Mouse (Mus musculus) embryonic facial prominence, embryonic 14.5 days (tissue): Measurements from ENCODE around the gene Mal. TPM values are rescaled to one million over a fixed set of nuclear protein-coding genes. Genes with fewer than 3 reads are reported as not detected.

Experiments used
- ATAC-seq: fragments of 200-750 bp; cut with Nextera tagmentation; 2 replicates; pipeline ENCODE4 v1.8.0; 2017; ENCODE audit warnings: low read depth, moderate number of reproducible peaks, moderate TSS enrichment
- DNase-seq: peaks from one replicate; pipeline ENCODE4 v3.0.0-alpha.2; 2015; ENCODE audit warnings: low spot score
- H3K27ac ChIP-seq: fragments of 300-500 bp; sonication (generic); replicated peaks from 2 replicates; pipeline ENCODE4 v1.5.1; 2014; ENCODE audit warnings: low read depth, mild to moderate bottlenecking, low read length, moderate library complexity
- H3K27me3 ChIP-seq: fragments of 300-500 bp; sonication (generic); replicated peaks from 2 replicates; pipeline ENCODE4 v1.6.1; 2014; ENCODE audit warnings: low read length; ENCODE audit not compliant: control insufficient read depth, insufficient read depth
- H3K36me3 ChIP-seq: fragments of 300-500 bp; sonication (generic); 2 replicates; pipeline ENCODE4 v1.6.1; 2014; ENCODE audit warnings: low read length, mixed read lengths; ENCODE audit not compliant: control insufficient read depth, insufficient read depth
- H3K4me1 ChIP-seq: fragments of 300-500 bp; sonication (generic); 2 replicates; pipeline ENCODE4 v1.6.1; 2014; ENCODE audit warnings: antibody characterized with exemption, low read length; ENCODE audit not compliant: control insufficient read depth, insufficient read depth
- H3K4me2 ChIP-seq: fragments of 300-500 bp; sonication (generic); 2 replicates; pipeline ENCODE4 v1.6.1; 2014; ENCODE audit warnings: low read depth, mild to moderate bottlenecking, low read length, moderate library complexity, mixed read lengths
- H3K4me3 ChIP-seq: fragments of 300-500 bp; sonication (generic); 2 replicates; pipeline ENCODE4 v1.5.1; 2014; ENCODE audit warnings: low read depth, mild to moderate bottlenecking, low read length
- H3K9ac ChIP-seq: fragments of 300-500 bp; sonication (generic); 2 replicates; pipeline ENCODE4 v1.6.1; 2014; ENCODE audit warnings: low read depth, mild to moderate bottlenecking, low read length, moderate library complexity, mixed read lengths
- H3K9me3 ChIP-seq: fragments of 300-500 bp; sonication (generic); 2 replicates; pipeline ENCODE4 v1.6.1; 2016; ENCODE audit warnings: low read length; ENCODE audit not compliant: control insufficient read depth
- WGBS: fragments of 180-500 bp; shearing (Covaris S2); extraction: QIAGEN DNeasy Blood & Tissue Kit; methylation state at CpG from one replicate; pipeline ENCODE4 v1.1.7; 2014; 5-methylcytosine and 5-hydroxymethylcytosine counted together
- polyA plus RNA-seq: library from polyadenylated mRNA; unstranded; fragments of >200 nt; fragmentation: Nextera tagmentation; extraction: Ambion mirVana; gene quantifications from 2 replicates; pipeline ENCODE4 v1.2.1, GENCODE M21; 2014

The Mal gene
- polyA plus RNA-seq, 1 experiment from 2014 or later, result 33.6 TPM

- Histone ChIP-seq H3K27me3 (no peaks in the 10 kb centered on the region), H3K9ac (no peak overlapping the region), H3K4me1 (no peaks in the 10 kb centered on the region), H3K36me3 (no peaks in the 10 kb centered on the region), H3K4me3 (no peak overlapping the region), H3K27ac (no peak overlapping the region), H3K9me3 (no peaks in the 10 kb centered on the region), H3K4me2 (no peak overlapping the region)
- no peak for DNase-seq
- ATAC-seq, result no peak
- WGBS, result 69% methylated on average over 6 of the region's 6 CpGs
Observed at GRCm38 (mm10) chr2:127635581-127635980, 20.9 kb downstream of the Mal start.

- Histone ChIP-seq H3K4me3 (no peak overlapping the region), H3K4me1 (no peaks in the 10 kb centered on the region), H3K36me3 (no peaks in the 10 kb centered on the region), H3K9me3 (no peaks in the 10 kb centered on the region), H3K4me2 (no peak overlapping the region), H3K9ac (no peak overlapping the region), H3K27me3 (no peaks in the 10 kb centered on the region), H3K27ac (no peak overlapping the region)
- 64% methylated on average over 2 of the region's 2 CpGs for WGBS
- DNase-seq (no peak), ATAC-seq (no peak)
Observed at GRCm38 (mm10) chr2:127632601-127633000, 23.9 kb downstream of the Mal start.

GRCm38 (mm10) chr2:127627990-127628570 lies 28.4 kb downstream of the Mal start:
- Histone ChIP-seq H3K36me3 (no peaks in the 10 kb centered on the region), H3K27ac (no peak overlapping the region), H3K27me3 (no peaks in the 10 kb centered on the region), H3K4me2 (no peak overlapping the region), H3K4me3 (no peak overlapping the region), H3K9me3 (no peaks in the 10 kb centered on the region), H3K9ac (no peak overlapping the region), H3K4me1 (no peaks in the 10 kb centered on the region)
- ATAC-seq (no peak), DNase-seq (no peak)
- WGBS, result 67% methylated on average over 6 of the region's 6 CpGs

- WGBS, result 39% methylated on average over 6 of the region's 6 CpGs
- Histone ChIP-seq H3K27ac (no peak overlapping the region), H3K9ac (no peak overlapping the region), H3K4me2 (no peak overlapping the region), H3K27me3 (no peaks in the 10 kb centered on the region), H3K9me3 (no peaks in the 10 kb centered on the region), H3K4me1 (no peaks in the 10 kb centered on the region), H3K36me3 (no peaks in the 10 kb centered on the region), H3K4me3 (no peak overlapping the region)
- DNase-seq (no peak), ATAC-seq (no peak)
Observed at GRCm38 (mm10) chr2:127627354-127627753, 29.1 kb downstream of the Mal start.

DNA sequence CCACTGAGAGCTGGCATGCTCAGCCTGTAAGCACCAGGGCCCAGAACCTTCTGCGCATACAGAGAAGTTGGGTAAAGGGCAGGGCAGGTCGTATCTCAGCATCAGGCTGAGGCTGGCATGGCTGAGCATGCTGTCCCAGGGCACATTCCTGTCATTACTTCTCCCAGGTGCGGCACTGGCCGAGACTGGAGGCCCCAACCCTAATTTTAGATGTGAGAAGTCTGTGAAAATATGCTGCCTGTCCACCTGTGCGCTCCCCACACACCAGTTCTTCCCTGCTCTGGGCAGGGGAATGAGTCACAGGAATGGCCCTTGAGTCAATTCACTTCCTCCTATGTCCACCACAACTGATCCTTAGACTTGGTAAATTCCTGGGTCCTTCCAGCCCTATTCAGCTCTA lies 30.8 kb downstream of the Mal start:
- H3K4me3 ChIP-seq, result no peak overlapping the region
- H3K9me3 ChIP-seq, result no peaks in the 10 kb centered on the region
- no peak overlapping the region for H3K27ac ChIP-seq
- no peaks in the 10 kb centered on the region for H3K27me3 ChIP-seq
- H3K36me3 ChIP-seq, result no peaks in the 10 kb centered on the region
- no peak overlapping the region for H3K4me2 ChIP-seq
- DNase-seq, result no peak
- 64% methylated on average over 5 of the region's 5 CpGs for WGBS
- ATAC-seq, result no peak
- H3K4me1 ChIP-seq, result no peaks in the 10 kb centered on the region
- no peak overlapping the region for H3K9ac ChIP-seq

- DNase-seq, result no peak
- 75% methylated on average over 2 of the region's 2 CpGs for WGBS
- no peaks in the 10 kb centered on the region for H3K4me1 ChIP-seq
- H3K27ac ChIP-seq, result no peak overlapping the region
- no peaks in the 10 kb centered on the region for H3K27me3 ChIP-seq
- H3K9ac ChIP-seq, result no peak overlapping the region
- no peak for ATAC-seq
- H3K4me3 ChIP-seq, result no peak overlapping the region
- H3K36me3 ChIP-seq, result no peaks in the 10 kb centered on the region
- no peaks in the 10 kb centered on the region for H3K9me3 ChIP-seq
- H3K4me2 ChIP-seq, result no peak overlapping the region
Observed at GRCm38 (mm10) chr2:127624786-127625185, 31.7 kb downstream of the Mal start.

DNA sequence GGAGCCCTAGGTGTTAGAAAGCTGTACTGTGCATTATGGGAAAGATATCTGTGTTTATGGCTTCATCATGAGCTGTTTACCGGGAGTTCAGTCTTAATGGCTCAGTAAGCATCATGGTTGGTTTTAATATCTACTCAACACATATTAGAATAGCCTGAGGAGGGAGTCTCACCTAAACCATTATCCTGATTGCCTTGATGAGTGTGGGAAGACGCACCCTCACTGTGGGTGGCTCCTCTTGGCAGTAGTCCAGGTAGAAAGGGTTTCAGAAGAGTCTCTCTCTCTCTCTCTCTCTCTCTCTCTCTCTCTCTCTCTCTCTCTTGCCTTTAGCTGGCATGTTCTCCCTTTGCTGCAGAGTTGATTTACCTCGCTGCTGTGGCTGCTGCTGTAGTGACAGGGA lies 34.4 kb downstream of the Mal start:
- no peaks in the 10 kb centered on the region for H3K4me1 ChIP-seq
- no peak overlapping the region for H3K9ac ChIP-seq
- H3K9me3 ChIP-seq, result no peaks in the 10 kb centered on the region
- no peaks in the 10 kb centered on the region for H3K36me3 ChIP-seq
- H3K4me3 ChIP-seq, result no peak overlapping the region
- no peak overlapping the region for H3K4me2 ChIP-seq
- WGBS, result 41% methylated on average over 3 of the region's 3 CpGs
- no peaks in the 10 kb centered on the region for H3K27me3 ChIP-seq
- no peak for DNase-seq
- ATAC-seq, result no peak
- H3K27ac ChIP-seq, result no peak overlapping the region

GRCm38 (mm10) chr2:127619311-127619710 lies 37.2 kb downstream of the Mal start:
- 77% methylated on average over 3 of the region's 3 CpGs for WGBS
- no peaks in the 10 kb centered on the region for H3K4me1 ChIP-seq
- H3K4me2 ChIP-seq, result no peak overlapping the region
- H3K9ac ChIP-seq, result no peak overlapping the region
- H3K27me3 ChIP-seq, result no peaks in the 10 kb centered on the region
- H3K4me3 ChIP-seq, result no peak overlapping the region
- no peak overlapping the region for H3K27ac ChIP-seq
- DNase-seq, result no peak
- no peaks in the 10 kb centered on the region for H3K9me3 ChIP-seq
- ATAC-seq, result no peak
- H3K36me3 ChIP-seq, result no peaks in the 10 kb centered on the region

DNA sequence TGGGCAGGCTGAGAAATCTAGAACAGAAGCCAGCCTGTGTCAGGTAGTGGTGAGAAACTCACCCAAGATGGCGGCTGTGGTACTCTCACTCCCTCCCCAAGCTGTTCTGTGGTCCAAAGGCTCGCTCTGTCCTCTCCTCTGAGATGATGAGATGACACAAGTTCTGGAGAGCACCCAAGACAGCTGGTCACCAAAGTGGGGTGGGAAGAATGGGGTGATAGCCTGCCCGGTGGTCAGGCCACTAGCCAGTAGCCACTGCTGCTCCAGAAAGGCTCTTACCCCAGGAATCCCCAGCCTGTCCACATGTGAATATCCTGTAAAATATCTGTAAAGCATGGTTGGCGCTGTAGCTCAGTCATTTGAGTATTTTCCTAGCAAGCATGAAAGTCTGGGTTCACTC lies 44.2 kb downstream of the Mal start:
- H3K9ac ChIP-seq, result no peak overlapping the region
- 96% methylated on average over 4 of the region's 4 CpGs for WGBS
- no peak for ATAC-seq

More for the DNA sequence above, 44.2 kb downstream of the Mal start:
- Histone ChIP-seq H3K4me2 (no peak overlapping the region), H3K4me3 (no peak overlapping the region), H3K9me3 (no peaks in the 10 kb centered on the region), H3K27me3 (no peaks in the 10 kb centered on the region), H3K27ac (no peak overlapping the region), H3K36me3 (no peaks in the 10 kb centered on the region), H3K4me1 (0 out of 2 replicates have a peak, but pooled peaks cover 4% of the 10 kb centered on the region)
- DNase-seq, result no peak
